Mouse (Mus musculus) CH12.LX (cell line): ENCODE measurements around the gene Ptprg. TPM values are rescaled to one million over a fixed set of nuclear protein-coding genes. Genes with fewer than 3 reads are reported as not detected.

Source experiments
- DNase-seq: peaks from one replicate; pipeline ENCODE4 v3.0.0-alpha.2; 2013; ENCODE audit errors: extremely low read depth
- H3K27ac ChIP-seq: 2 replicates; pipeline ENCODE4 v1.5.1; 2012; ENCODE audit warnings: low read depth, mild to moderate bottlenecking, control low read depth, moderate library complexity; ENCODE audit not compliant: insufficient read depth
- H3K27me3 ChIP-seq: replicated peaks from 2 replicates; pipeline ENCODE3; 2012; ENCODE audit warnings: inconsistent platforms
- H3K36me3 ChIP-seq, 2 experiments: replicated peaks in 1 of 2; 2 replicates each; pipeline versions ENCODE3 to v1.6.1; 2012; ENCODE audit warnings: inconsistent platforms in 1 of 2, low read length in 1 of 2, mild to moderate bottlenecking in 1 of 2, mixed read lengths in 1 of 2, moderate library complexity in 1 of 2; ENCODE audit not compliant: control insufficient read depth in 1 of 2, insufficient read depth in 1 of 2
- H3K4me1 ChIP-seq, 2 experiments: 2 replicates each; pipeline ENCODE4 v1.6.1; 2012; ENCODE audit warnings: inconsistent platforms in 1 of 2, moderate library complexity in 1 of 2; ENCODE audit not compliant: insufficient read depth in 2 of 2, control insufficient read depth in 1 of 2
- H3K4me2 ChIP-seq: 2 replicates; pipeline ENCODE4 v1.6.1; 2012; ENCODE audit warnings: low read depth, mild to moderate bottlenecking, control low read depth; ENCODE audit not compliant: poor library complexity, insufficient read depth, severe bottlenecking
- H3K4me3 ChIP-seq, 3 experiments: fragments of 150-350 bp in 1 of 3; sonication (generic) in 1 of 3; replicated peaks in 1 of 3; 2 replicates each; pipeline versions ENCODE3 to v1.5.1; 2011 to 2012; ENCODE audit warnings: low read depth in 2 of 3, low read length in 2 of 3, mild to moderate bottlenecking in 2 of 3, moderate library complexity in 2 of 3, control low read depth in 1 of 3, improper control_type of control experiment in 1 of 3, inconsistent platforms in 1 of 3, mixed read lengths in 1 of 3; ENCODE audit not compliant: poor library complexity in 1 of 3
- H3K79me2 ChIP-seq: replicated peaks from 2 replicates; pipeline ENCODE4 v1.6.1; 2012; ENCODE audit warnings: mild to moderate bottlenecking, moderate library complexity; ENCODE audit not compliant: control insufficient read depth, poor library complexity, insufficient read depth, severe bottlenecking; ENCODE audit errors: extremely low read depth
- H3K9ac ChIP-seq: 2 replicates; pipeline ENCODE4 v1.6.1; 2012; ENCODE audit warnings: low read depth, mild to moderate bottlenecking, control low read depth, moderate library complexity; ENCODE audit not compliant: insufficient read depth
- H3K9me3 ChIP-seq: replicated peaks from 2 replicates; pipeline ENCODE3; 2012; ENCODE audit warnings: low read length, inconsistent platforms, mixed read lengths
- CHD1 ChIP-seq: IDR thresholded peaks from 2 replicates; pipeline ENCODE4 v1.6.1; 2012; ENCODE audit warnings: low read depth, low read length, improper control_type of control experiment, inconsistent platforms
- CHD2 ChIP-seq: IDR thresholded peaks from 2 replicates; pipeline ENCODE4 v1.6.1; 2011; ENCODE audit warnings: low read length, improper control_type of control experiment
- CTCF ChIP-seq, 2 experiments: IDR thresholded peaks in 1 of 2; conservative IDR thresholded peaks in 1 of 2; 2 replicates each; pipeline ENCODE4 v1.5.1; 2011 to 2012; ENCODE audit warnings: low read depth in 2 of 2, low read length in 2 of 2, improper control_type of control experiment in 1 of 2, inconsistent platforms in 1 of 2, mild to moderate bottlenecking in 1 of 2, moderate library complexity in 1 of 2
- E2F4 ChIP-seq: IDR thresholded peaks from 2 replicates; pipeline ENCODE4 v1.6.1; 2011; ENCODE audit warnings: low read depth, low read length, improper control_type of control experiment; ENCODE audit not compliant: insufficient replicate concordance
- ELF1 ChIP-seq: IDR thresholded peaks from 2 replicates; pipeline ENCODE4 v1.6.1; 2014; ENCODE audit warnings: low read depth, mild to moderate bottlenecking, inconsistent platforms, low read length, improper control_type of control experiment
- EP300 ChIP-seq: IDR thresholded peaks from 2 replicates; pipeline ENCODE4 v1.6.1; 2011; ENCODE audit warnings: low read length, improper control_type of control experiment
- GABPA ChIP-seq: IDR thresholded peaks from 2 replicates; pipeline ENCODE4 v1.6.1; 2012; ENCODE audit warnings: low read depth, low read length, improper control_type of control experiment, inconsistent platforms; ENCODE audit not compliant: insufficient replicate concordance
- HCFC1 ChIP-seq: IDR thresholded peaks from 2 replicates; pipeline ENCODE4 v1.6.1; 2012; ENCODE audit warnings: low read depth, mild to moderate bottlenecking, inconsistent platforms, low read length, improper control_type of control experiment
- IRF4 ChIP-seq: IDR thresholded peaks from 2 replicates; pipeline ENCODE4 v1.6.1; 2014; ENCODE audit warnings: low read depth, mild to moderate bottlenecking, inconsistent platforms, low read length, improper control_type of control experiment
- KAT2A ChIP-seq: IDR thresholded peaks from 2 replicates; pipeline ENCODE4 v1.6.1; 2012; ENCODE audit warnings: low read length, improper control_type of control experiment, inconsistent platforms; ENCODE audit not compliant: insufficient replicate concordance
- MAZ ChIP-seq: IDR thresholded peaks from 2 replicates; pipeline ENCODE4 v1.6.1; 2012; ENCODE audit warnings: low read depth, mild to moderate bottlenecking, inconsistent platforms, low read length, improper control_type of control experiment, moderate library complexity
- MEF2A ChIP-seq: IDR thresholded peaks from 2 replicates; pipeline ENCODE4 v1.6.1; 2014; ENCODE audit warnings: low read depth, mild to moderate bottlenecking, inconsistent platforms, low read length, improper control_type of control experiment, borderline replicate concordance
- MXI1 ChIP-seq: IDR thresholded peaks from 2 replicates; pipeline ENCODE4 v1.6.1; 2011; ENCODE audit warnings: mild to moderate bottlenecking, low read depth, low read length, improper control_type of control experiment
- NELFE ChIP-seq: IDR thresholded peaks from 2 replicates; pipeline ENCODE4 v1.6.1; 2011; ENCODE audit warnings: low read depth, low read length, improper control_type of control experiment
- PAX5 ChIP-seq: IDR thresholded peaks from 2 replicates; pipeline ENCODE4 v1.6.1; 2012; ENCODE audit warnings: low read length, inconsistent platforms, mixed read lengths
- POLR2AphosphoS2 ChIP-seq: IDR thresholded peaks from 2 replicates; pipeline ENCODE4 v1.6.1; 2011; ENCODE audit warnings: low read depth, low read length, improper control_type of control experiment
- RAD21 ChIP-seq: IDR thresholded peaks from 2 replicates; pipeline ENCODE4 v1.6.1; 2011; ENCODE audit warnings: low read depth, mild to moderate bottlenecking, low read length, improper control_type of control experiment, moderate library complexity
- SIN3A ChIP-seq: IDR thresholded peaks from 2 replicates; pipeline ENCODE4 v1.6.1; 2012; ENCODE audit warnings: low read length, improper control_type of control experiment, inconsistent platforms
- SMC3 ChIP-seq: IDR thresholded peaks from 2 replicates; pipeline ENCODE4 v1.6.1; 2011; ENCODE audit warnings: low read depth, low read length, improper control_type of control experiment
- TBP ChIP-seq: conservative IDR thresholded peaks from 2 replicates; pipeline ENCODE4 v1.6.1; 2011; ENCODE audit warnings: low read depth, low read length, improper control_type of control experiment
- TCF12 ChIP-seq: IDR thresholded peaks from 2 replicates; pipeline ENCODE4 v1.6.1; 2014; ENCODE audit warnings: low read depth, mild to moderate bottlenecking, inconsistent platforms, low read length, improper control_type of control experiment
- USF1 ChIP-seq: IDR thresholded peaks from 2 replicates; pipeline ENCODE4 v1.6.1; 2014; ENCODE audit warnings: low read depth, mild to moderate bottlenecking, inconsistent platforms, low read length, improper control_type of control experiment
- USF2 ChIP-seq: conservative IDR thresholded peaks from 2 replicates; pipeline ENCODE4 v1.6.1; 2011; ENCODE audit warnings: low read depth, low read length, improper control_type of control experiment
- ZKSCAN1 ChIP-seq: IDR thresholded peaks from 2 replicates; pipeline ENCODE4 v1.6.1; 2012; ENCODE audit warnings: low read depth, inconsistent platforms, low read length, improper control_type of control experiment, borderline replicate concordance
- ZMIZ1 ChIP-seq: IDR thresholded peaks from 2 replicates; pipeline ENCODE4 v1.6.1; 2012; ENCODE audit warnings: low read depth, mild to moderate bottlenecking, inconsistent platforms, low read length, improper control_type of control experiment
- ZNF384 ChIP-seq: IDR thresholded peaks from 2 replicates; pipeline ENCODE4 v1.6.1; 2012; ENCODE audit warnings: low read depth, low read length, improper control_type of control experiment, inconsistent platforms
- dilution Hi-C: fragments of 300-500 bp; cut with MboI; formaldehyde crosslinking; loops from 2 replicates; pipeline ENCODE4 v1.14.3; 2020; ENCODE audit warnings: low sequenced_read_pairs; ENCODE audit not compliant: extremely low pct_unique_long_range_greater_than_20kb, extremely low pct_ligation_motif_present
- in situ Hi-C: fragments of 300-500 bp; cut with MboI; formaldehyde crosslinking; loops from 3 replicates; pipeline ENCODE4 v1.14.3; 2019; ENCODE audit warnings: low sequenced_read_pairs, low pct_ligation_motif_present, low pct_unique_long_range_greater_than_20kb, mixed read lengths
- polyA plus RNA-seq: library from polyadenylated mRNA; unstranded; fragments of >175 nt; gene quantifications from 2 replicates; pipeline ENCODE4 v1.2.1, GENCODE M21; 2012; ENCODE audit warnings: low read depth; ENCODE audit not compliant: insufficient read length
- total RNA-seq, 2 experiments: library from RNA; depleted of rRNA; stranded (reverse); fragments of 300-350 nt in 1 of 2; fragments of >200 nt in 1 of 2; gene quantifications; 2 replicates each; pipeline ENCODE4 v1.2.3; 2012 to 2014

Gene Ptprg
- total and polyA plus RNA-seq, 3 experiments: 0.08 TPM; not detected in 2

DNA sequence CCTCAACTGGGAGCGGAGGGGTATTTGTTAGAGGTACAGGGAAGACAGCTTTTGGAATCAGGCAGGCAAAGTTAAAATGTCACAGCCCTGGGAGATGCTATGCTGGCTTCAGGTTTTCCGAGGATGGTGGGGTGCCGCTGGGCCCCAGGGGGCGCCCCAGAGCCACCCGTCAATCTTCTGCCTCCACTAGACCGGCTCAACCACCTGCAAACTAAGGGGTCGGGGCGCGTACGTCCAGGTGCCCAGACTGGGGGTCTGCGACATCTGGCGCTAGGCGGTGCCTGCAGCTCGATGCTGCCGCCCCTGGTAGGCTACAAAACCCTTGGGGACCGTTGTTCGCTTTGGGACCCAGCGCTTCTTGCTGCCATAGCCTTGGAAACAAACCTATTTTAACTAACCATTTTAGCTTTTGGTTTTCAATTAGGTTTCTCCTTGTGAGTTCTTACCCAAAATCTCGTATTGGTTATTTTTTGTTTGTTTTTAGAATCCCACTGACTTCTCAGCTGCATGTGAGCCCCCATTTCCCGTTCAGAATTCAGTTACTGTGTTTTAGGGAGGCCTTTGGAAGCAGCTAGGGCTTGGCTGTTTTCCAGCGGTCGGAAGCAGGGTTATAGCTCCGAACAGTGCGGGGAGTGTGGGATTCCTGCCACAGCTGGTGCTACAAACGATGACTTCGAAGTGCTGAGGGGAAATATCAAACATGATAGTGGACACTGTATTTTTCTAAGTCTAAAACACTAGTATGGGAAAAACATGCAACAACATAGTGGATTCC, 3.2 kb downstream of the Ptprg start:
- no peak overlapping the region for H3K27ac ChIP-seq
- no peaks in the 10 kb centered on the region for H3K27me3 ChIP-seq
- no peaks in the 10 kb centered on the region for H3K36me3 ChIP-seq
- DNase-seq: no peak
- peaks cover 89% of the 10 kb centered on the region for H3K9me3 ChIP-seq
- no peak overlapping the region for H3K4me3 ChIP-seq
- in situ Hi-C loops (no loop called here), dilution Hi-C loops (no loop called here)
- H3K4me1 ChIP-seq: no peaks in the 10 kb centered on the region
- H3K9ac ChIP-seq: no peak overlapping the region
- no peak for TF ChIP-seq IRF4
- H3K4me2 ChIP-seq: no peak overlapping the region
- no peaks in the 10 kb centered on the region for H3K79me2 ChIP-seq

DNA sequence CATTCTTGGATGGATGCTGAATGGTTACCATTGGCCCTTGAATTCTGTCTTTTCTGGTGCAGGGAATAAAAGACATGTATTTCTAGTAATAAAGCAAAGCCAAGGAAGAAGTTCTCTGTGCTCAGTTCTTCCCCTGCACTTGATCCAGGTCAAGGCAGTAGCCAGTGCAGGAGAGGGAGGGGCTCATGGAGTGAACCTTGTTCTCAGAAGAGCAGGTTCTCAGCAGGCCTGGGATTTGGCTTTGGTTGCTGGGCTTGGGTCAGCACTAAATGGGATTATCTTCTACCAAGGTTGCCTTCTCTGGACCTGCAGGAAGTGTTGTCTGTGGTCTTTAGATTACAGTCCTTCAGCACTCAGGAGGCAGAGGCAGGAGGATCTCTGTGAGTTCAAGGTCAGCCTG, 5.2 kb downstream of the Ptprg start:
- Histone ChIP-seq H3K4me3 (no peak overlapping the region), H3K4me1 (no peaks in the 10 kb centered on the region)
- in situ Hi-C loops: no loop called here

DNA sequence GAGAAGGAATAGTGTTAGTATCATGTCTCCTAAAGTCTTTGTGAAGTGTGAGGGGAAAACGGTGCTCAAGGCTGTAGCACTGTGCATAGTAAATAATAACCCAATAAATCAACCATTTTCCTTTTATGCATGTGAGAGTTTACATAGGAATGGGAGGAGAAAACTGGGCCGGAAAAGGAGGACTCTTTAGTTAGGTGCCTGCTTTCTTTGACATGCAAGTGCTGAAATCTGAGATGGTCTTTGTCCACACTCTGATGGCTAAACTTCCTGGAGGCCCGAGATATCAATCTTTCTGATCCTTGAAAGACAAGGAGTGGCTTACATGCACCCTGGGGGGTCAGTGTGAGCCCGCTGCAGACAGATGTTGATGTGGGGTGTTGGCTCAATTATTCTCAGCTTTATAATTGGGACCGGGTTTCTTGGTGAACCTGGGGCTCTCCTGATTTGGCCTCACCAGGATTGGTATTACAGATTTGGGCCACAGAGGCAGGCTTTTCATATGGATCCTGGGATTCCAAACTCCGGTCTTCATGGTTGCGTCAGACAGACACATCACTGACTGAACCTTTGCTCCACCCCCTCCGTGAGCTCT, 7.4 kb downstream of the Ptprg start:
- no peak for DNase-seq
- H3K79me2 ChIP-seq: no peaks in the 10 kb centered on the region
- H3K4me1 ChIP-seq: no peaks in the 10 kb centered on the region
- no peaks in the 10 kb centered on the region for H3K36me3 ChIP-seq
- no peak overlapping the region for H3K4me3 ChIP-seq
- H3K9ac ChIP-seq: no peak overlapping the region
- TF ChIP-seq IRF4 (no peak), ZKSCAN1 (no peak), USF2 (no peak), ZNF384 (no peak), PAX5 (no peak), EP300 (no peak), TBP (no peak), TCF12 (no peak), SIN3A (no peak), E2F4 (no peak), USF1 (no peak), NELFE (no peak)
- dilution Hi-C loops (no loop called here), in situ Hi-C loops (no loop called here)
- H3K9me3 ChIP-seq: peaks cover 85% of the 10 kb centered on the region
- no peak overlapping the region for H3K27ac ChIP-seq
- H3K27me3 ChIP-seq: no peaks in the 10 kb centered on the region
- H3K4me2 ChIP-seq: no peak overlapping the region

More for the DNA sequence above, 5.2 kb downstream of the Ptprg start:
- H3K27me3 ChIP-seq: no peaks in the 10 kb centered on the region
- no peaks in the 10 kb centered on the region for H3K36me3 ChIP-seq
- dilution Hi-C loops: no loop called here
- H3K79me2 ChIP-seq: no peaks in the 10 kb centered on the region
- H3K27ac ChIP-seq: no peak overlapping the region
- peaks cover 86% of the 10 kb centered on the region for H3K9me3 ChIP-seq
- DNase-seq: no peak
- no peak overlapping the region for H3K4me2 ChIP-seq
- H3K9ac ChIP-seq: no peak overlapping the region
- TF ChIP-seq PAX5: no peak
- no peak for TF ChIP-seq CHD2
- TF ChIP-seq MEF2A: no peak
- no peak for TF ChIP-seq TBP
- no peak for TF ChIP-seq HCFC1
- no peak for TF ChIP-seq MAZ
- no peak for TF ChIP-seq SMC3
- no peak for TF ChIP-seq USF1
- no peak for TF ChIP-seq ZMIZ1
- TF ChIP-seq NELFE: no peak
- TF ChIP-seq RAD21: no peak
- TF ChIP-seq ZKSCAN1: no peak
- no peak for TF ChIP-seq MXI1
- no peak for TF ChIP-seq GABPA
- TF ChIP-seq KAT2A: no peak
- TF ChIP-seq ELF1: no peak
- no peak for TF ChIP-seq POLR2AphosphoS2
- TF ChIP-seq CTCF (conservative IDR thresholded peaks at IDR 0.05 in 1 of 2, IDR thresholded peaks at IDR 0.05 in 1 of 2; ENCODE audit: low read depth in 2 of 2, low read length in 2 of 2): no peak
- no peak for TF ChIP-seq ZNF384
- no peak for TF ChIP-seq CHD1
